Mouse (Mus musculus) urinary bladder, postnatal 4 days (tissue): ENCODE data around the gene Tmem206.
A peak's percentile ranks its signal among the peaks of the same experiment; 100 is the strongest.

Experiments
- DNase-seq, 2 experiments: peaks; one replicate each; pipeline ENCODE4 v3.0.0; 2021 to 2022; ENCODE audit warnings: low spot score in 2 of 2

The Tmem206 gene

DNA sequence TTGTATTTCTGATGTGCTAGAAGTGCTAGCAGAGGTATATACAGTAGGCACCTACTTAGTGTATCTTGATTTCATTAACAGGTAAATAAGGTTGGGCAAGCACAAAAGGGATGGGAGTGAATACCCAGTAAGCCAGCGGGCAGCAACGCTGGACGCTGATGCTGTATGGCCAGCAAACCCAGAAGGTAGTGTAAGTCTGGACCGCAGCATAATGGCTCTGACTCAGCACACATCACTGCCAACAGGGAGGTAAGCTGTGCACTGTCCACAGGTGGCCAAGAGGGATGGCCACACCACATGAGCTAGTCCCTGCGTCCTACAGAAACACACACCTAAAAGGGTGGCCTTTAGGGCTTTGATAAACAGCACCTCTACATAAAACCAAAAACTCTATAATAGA lies 24.6 kb downstream of the Tmem206 start:
- no peak for DNase-seq

DNA sequence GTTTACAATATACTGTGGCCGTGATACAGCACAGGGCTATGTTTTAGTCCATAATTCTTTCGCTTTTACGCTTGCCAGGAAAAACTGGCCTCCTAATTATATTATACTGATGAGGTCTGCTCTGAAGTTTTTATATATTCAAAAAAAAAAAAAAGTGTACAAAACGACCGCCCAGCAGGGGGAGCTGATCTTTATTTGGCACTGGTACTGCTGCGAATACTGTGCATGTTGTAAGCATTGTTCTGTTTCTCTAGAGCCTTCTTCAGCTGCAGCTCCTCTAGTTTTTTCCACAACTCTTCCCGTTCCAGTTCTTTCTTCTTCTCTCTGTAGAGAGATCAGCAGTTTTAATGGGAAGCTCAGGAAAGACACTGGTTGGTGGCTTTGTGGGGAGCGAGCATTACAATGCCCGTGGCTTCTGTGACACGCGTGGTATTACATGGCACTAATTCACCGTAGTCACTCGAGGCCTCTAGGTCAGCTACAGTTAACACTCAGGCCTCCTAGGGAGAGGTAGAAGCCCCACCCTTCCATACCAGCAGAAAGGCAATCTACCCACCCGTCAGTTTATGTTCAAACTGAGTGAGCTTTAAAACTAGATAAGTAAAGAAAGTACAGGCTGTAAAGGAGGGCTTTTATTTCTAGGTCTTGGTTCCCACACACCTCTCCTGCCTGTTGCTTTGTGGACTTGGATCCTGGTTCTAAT lies 27.2 kb downstream of the Tmem206 start:
- no peak for DNase-seq

DNA sequence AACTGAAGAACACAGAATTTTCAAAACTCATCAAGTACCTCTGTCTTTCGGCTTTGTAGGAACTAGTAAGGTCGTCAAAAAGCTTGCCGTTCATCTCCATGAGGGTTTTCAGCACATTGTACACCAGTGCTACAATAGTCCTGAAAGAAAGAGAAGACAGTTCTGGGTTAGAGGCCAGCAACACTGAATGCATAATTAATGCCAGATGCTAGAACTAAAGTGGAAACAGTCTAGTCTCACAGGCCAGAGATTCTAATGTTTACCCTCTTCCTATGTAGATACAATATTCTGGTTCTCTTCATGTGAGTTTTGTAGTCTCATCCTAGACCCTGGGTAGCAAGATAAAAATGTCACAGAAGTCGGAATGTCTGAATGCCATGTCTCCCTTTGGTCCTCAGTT lies 28.1 kb downstream of the Tmem206 start:
- no peak for DNase-seq

DNA sequence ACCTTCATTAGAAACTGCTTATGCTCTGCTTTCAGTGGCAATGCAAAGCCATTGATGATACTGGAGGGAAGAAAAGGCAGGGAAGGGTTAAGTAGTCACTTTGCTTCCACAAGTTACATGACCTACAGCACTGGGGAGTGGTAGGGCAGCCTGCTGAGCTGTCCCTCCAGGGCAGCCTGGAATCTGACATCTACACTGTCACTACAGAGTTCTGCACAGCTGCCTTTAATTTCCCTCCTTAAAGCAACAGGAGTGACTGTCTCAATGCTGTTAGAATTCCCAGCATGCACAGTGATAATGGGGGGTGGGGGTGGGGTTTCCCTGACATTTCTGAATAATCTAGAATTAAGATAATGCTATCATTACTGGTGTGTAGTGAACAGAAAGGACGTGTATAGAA lies 31.2 kb downstream of the Tmem206 start:
- no peak for DNase-seq

DNA sequence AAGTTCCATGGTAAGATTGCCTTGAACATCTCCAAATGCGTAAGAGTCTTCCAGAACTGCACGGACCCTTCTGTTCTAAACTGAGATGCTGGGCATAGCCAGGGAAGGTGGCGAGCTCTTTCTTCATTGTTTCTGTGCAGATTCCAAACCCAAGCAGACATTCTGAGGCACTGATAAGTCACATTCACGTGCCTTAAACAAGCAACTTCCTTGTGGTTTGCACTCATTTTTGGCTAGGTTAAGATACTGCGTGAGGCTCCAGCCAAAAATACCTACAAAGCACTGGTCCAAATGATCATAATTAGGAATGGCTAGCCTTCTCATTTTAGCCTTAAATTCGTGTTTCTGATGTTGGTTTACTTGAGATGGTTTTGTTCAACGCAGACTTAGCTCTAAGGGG lies 33.8 kb downstream of the Tmem206 start:
- DNase-seq, result no peak

DNA sequence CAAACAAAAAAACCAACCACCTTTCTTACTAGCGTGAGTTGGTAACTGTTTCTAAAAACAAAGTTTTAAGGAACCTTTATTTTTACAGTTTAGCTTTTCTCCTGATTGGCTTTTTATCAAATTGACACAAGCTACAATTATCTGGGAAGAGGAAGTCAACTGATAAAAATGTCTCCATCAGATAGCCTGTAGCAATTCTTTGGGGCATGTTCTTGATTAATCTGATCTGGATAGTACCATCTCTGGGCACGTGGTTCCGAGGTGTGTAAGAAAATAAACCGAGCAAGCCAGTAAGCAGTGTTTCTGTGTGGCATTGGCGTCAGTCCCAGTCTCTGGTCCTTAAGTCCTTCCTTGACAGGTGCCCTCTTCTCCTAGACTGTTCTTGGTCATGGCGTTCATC lies 36.7 kb downstream of the Tmem206 start:
- no peak for DNase-seq

DNA sequence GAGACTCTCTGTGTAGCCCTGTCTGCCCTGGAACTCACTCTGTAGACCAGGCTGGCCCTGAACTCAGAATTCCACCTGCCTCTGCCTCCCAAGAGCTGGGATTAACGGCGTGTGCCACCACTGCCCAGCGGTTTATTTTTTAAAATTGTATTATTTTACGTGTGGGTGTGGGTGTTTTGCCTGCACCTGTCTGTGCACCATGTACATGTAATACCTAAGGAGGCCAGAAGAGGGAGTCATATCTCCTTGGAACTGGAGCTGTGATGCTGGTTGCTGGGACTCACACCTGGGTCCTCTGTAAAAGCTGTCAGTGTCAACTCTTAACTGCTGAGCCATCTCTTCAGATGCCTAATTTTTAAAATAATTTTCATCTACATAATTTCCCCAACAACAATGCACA lies 38.8 kb downstream of the Tmem206 start:
- DNase-seq, result no peak

DNA sequence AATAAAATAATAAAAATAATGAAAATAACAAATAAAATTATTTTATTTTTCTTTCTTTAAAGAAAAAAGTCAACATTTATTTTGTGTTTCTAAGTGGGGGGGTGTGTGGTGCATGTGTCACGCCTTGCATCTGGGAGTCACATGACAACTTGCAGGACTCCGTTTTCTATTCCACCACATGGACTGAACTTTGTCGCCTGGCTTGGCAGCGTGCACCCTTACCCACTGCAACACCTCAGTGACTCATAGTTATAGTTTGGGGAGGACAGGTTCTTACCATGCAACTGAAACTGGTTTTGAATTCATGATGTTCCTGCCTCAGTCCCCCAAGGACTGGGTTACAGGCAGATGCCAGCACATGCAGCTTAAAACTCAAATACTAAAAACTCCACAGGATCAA lies 42.5 kb downstream of the Tmem206 start:
- no peak for DNase-seq

DNA sequence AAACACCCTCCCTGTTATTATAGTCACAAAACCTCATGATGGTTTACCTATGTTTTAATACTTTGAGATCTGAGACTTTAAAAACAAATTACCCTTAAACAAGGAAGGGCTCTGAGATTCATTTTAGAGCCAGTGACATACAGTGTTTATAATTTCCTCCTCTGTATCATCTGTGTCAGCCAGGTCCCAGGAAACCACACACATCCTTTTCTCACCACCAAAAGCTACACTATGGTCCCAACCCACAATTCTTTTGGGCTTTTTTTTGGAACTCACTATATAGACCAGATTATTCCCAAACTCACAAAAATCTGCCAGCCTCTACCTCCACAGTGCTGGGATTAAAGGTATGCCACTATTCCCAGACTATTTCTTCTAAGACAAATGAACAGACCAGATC lies 43.4 kb downstream of the Tmem206 start:
- DNase-seq, result no peak

DNA sequence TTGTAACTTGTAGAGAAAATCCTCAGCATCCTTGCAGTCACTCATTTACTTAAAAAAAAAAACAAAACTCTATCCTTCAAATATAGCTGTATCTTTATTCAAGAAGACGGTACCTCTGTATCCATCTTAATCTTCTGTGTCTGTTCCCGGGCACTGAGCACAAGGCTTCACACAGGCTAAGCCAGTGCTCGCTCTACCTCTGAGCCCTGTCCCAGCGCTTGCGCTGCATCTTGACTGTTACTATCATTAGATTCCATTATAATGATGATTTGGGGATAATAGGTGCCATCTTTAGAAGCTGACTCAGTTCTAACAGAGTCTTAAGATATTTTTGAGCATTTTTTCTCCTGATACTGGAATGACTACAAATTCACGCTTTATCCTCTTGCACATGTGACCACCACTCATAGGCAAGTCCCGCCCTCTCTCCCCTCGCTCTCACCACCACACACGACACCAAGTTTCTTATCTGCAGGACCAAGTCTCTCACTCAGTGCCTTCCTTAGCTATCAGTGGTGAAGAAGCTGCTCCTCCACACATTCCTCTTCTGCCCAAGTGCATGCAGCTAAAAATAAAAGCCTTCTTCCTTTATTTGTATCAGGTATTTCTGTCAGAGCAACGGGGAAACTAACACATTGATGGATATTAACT lies 49.4 kb downstream of the Tmem206 start:
- no peak for DNase-seq

DNA sequence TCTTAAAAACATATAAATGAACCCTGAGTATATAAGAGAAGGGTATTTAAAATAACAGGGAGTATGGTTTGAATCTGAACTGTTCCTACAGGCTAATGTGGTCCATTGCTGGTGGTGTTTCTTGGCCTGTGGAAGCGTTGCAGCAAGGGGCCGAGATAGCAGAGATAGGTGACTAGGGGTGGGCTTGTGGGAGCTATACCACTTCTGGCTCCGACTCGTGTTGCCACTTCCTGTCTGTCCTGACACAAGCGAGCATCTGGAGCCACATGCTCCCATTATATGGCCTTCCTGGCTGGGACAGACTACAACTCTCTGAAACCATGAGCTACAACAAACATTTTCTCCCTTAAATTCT lies 49.9 kb downstream of the Tmem206 start:
- DNase-seq, result no peak

DNA sequence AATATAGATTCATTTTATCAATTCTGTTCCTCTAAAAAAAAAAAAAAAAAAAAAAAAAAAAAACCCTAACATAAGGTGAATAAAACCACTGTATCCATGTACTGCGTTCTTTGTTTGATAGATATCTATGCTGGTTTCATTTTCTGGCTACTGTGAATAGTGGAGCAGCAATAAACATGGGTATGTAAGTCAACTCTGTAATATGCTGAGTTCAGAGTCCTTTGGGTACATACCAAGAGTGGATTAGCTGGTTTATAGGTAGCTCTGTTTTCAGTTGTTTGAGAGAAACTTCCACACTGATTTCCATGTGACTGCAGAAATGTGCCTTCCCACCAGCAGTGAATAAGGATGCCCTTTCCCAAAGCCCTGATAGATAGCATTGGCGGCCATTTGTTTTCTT lies 52.4 kb downstream of the Tmem206 start:
- DNase-seq, result no peak

DNA sequence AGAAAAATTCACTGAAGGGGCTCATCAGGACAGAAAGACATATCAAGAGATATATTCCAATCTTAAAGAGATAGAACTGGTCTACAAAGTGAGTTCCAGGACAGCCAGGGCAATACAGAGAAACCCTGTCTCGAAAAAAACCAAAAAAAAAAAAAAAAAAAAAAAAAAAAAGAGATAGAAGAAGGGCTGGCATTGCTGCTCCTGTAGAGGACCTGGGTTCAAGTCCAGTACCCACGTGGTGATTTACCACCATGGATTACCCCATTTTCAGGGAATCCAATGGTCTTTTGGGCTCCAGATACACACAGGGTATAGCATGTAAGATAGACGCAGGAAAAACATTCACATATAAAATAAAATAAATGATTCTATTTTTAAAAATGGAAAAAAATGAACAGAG lies 55.1 kb downstream of the Tmem206 start:
- DNase-seq, result no peak

DNA sequence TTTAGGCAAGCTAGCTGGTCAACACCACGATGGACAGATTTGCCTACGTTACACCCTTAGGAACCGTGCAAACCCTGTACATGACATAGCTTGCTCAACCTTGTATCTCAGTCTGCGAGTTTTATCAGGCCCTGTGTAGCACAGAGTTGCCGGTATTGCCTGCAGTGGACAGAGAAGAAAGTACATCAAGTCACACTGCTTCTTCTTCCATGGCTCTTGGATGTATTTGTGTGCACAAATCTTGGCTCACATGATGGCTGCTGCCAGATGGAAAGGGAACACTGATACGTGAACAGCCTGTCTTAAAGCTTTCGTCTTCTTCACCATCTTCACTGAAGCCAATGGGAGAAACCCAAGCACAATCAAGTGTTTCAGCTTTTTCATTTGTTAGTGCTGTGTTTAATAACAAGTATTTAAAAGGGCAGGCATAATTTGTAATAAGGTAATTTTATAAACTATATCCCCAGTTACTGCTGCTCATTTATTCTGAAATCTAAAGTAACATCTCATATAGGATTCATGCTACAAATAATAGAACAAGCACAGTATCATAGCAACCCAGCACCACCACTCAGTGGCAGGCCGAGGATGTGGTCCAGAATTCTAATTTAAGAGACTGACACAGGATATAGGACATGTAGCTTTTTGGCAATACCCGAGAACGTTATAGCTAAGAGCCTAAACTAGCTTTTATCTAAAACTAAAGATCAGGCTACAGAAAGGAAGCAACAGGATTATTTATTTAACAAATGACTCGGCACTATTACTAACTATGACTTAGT lies 56.4 kb downstream of the Tmem206 start:
- no peak for DNase-seq

DNA sequence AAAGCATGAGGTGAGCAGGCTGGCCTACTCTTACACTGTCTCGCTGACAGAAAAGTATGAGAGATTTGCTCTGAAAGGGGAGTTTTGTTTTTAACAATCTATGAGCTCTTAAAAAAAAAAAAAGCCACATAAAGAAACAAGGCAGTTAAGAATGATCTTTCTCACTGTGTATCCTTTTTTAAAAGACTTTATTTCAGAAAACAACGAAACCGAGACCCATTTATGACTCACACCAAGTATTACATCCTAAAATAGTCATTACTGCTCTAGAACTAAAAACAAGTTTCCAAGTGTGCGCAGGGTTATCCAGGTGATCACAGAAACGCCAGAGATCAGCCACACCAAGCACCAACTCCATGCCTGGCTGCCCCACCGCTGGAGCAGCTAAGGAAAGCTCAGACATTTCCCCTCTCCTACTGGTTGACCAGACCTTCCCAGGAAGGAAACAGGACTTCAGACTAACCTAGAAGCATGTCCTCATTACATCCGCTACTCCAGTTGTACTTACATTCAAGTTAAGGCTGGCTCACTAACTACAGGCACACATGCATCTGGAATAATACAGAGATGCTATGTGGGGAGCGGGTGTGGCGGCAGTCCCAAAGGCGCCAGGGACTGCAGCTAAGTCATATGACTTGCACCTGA lies 59.2 kb downstream of the Tmem206 start:
- DNase-seq, result no peak

DNA sequence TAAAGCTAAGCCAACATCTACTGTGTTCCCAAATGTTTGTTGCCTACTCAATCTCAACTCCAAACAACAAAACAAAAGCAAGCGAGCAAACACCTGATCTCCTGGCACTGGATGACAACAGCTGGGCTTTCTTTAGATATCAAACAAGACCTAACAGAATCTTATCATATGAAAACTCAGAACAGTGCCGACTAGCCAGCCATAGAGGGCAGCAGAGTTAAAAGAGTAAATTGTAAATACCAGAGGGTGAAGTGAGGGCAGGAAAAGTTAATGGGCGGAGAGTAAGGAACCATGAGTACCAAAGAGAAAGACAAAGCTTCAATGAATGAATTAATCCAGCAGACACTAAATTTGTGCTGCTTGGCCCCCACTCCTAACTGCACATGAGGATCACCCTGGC lies 65.6 kb downstream of the Tmem206 start:
- DNase-seq, result no peak

DNA sequence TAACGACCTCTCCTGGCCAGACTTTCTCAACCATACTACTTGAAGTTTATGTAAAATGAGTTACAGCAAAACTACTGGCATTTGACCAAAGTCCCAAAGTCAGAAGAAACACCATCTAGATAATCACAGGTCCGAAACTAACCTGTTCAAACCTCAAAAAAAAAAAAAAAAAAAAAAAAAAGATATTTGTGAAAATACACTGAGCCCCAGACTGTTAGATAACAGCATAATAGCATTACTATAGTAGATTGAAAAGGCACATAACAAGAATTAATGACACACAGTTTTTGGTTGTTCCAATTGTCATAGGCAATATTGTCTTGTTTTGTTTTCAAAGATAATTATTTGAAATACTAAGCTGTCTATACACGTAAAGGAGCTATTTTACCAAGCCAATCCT lies 67.8 kb downstream of the Tmem206 start:
- DNase-seq, result no peak

DNA sequence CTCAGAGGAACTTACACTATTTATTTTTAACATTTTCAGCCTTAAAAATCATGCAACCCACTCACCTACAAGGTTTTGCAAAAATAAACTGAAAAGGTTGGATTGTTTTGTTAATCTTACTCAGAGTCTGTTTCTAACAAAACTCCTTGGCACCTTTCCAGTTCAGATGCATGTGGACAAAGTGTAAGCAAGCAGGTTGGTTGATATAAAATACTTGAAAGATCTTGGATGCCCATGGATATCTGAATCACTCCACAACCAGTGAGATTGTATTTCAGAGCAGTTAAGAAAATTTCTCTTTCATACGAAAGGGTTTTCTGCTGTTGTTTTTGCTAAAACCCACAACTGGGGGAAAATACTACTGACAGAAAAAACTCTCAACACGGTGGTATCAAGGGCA lies 68.4 kb downstream of the Tmem206 start:
- DNase-seq, result no peak

DNA sequence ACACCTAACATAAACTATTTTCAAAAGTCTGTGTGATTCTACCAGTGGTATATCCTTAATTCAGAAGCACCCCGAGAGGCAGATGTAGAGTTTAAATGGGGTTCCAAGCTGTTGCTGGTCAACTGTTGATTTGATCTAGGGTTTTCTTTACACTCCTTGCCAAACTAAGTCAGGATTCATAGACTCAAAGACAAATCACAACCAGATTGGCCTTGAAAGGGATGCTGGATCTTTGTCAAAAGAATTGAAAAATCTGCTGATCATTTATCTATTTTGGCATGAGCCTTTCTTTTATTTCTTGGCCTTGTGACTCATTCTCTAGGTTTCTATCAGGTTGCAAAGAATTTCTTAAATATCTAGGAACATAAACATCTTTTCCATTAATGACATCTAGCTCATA lies 69.5 kb downstream of the Tmem206 start:
- DNase-seq, result no peak

DNA sequence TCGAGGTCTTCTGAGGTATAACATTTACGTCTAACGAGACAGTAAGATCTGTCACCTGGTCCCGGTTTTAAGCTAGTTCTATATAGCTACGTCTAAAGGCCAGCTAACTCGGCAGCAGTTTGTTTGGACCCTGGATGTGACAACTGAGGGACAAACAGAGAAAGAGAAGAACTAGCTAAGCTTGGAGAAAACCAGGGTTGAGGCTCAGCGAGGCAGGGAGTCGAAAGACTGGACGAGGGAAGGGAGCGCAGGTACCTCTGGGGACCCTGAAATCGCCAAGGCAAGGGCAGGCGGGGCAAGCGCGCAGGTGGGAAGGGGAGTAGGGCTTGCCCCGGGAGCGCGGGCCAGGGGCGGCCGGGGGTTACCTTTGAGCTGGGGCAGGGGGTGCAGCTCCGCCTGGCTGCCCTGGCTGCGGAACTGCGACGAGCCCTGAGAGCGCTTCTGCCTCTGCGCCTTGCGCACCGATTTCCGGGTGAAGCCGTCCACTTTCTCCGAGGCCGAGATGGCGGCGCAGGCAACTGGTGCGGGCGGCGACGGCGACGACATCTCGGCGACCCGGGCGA lies 70.2 kb downstream of the Tmem206 start:
- DNase-seq, result peak; percentile 57 to 73

DNA sequence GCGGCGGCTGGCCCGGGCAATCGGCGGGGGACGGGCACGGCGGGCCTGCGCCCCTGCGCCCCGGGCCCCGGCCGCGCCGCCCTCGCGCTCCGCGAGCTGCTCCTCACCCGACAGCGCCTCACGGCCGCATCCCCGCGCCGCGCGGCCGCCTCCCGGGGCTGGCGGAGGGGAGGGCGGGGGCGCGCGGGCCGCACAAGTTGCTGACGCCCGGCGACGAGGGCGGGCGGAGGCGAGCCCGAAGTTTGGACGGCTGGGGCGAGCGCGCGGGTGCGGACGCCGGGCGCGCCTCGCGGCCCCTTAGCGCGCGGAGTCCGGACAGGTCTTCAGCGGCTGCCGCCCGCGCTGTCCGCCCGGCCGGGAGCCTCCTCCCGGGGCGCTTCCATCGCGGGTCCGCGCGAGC lies 70.7 kb downstream of the Tmem206 start:
- DNase-seq, result peak; percentile 60 to 67
